Mouse (Mus musculus): ENCODE results near the gene Chmp4b. TPM values are rescaled to one million over a fixed set of nuclear protein-coding genes. Genes with fewer than 3 reads are reported as not detected.

The Chmp4b gene
- polyA plus RNA-seq, 1 experiment from 2014 or later = 25.1 TPM

- no peaks in the 10 kb centered on the region for H3K9me3 ChIP-seq (replicated peaks)
- peaks cover 8% of the 10 kb centered on the region; the same call in 1 of the 2 replicates for H3K36me3 ChIP-seq
- H3K27me3 ChIP-seq = no peaks in the 10 kb centered on the region
- no peaks in the 10 kb centered on the region for H3K4me1 ChIP-seq (replicated peaks)
- H3K4me2 ChIP-seq = no peak overlapping the region
- no peak for ATAC-seq (replicated peaks; ENCODE audit: insufficient number of reproducible peaks, insufficient read depth, low FRiP score, low read depth)
- no peak overlapping the region for H3K9ac ChIP-seq
- no peak overlapping the region for H3K27ac ChIP-seq
- 65% methylated on average over 5 of the region's 5 CpGs for WGBS
- H3K4me3 ChIP-seq = no peak overlapping the region
Measured at GRCm38 (mm10) chr2:154621684-154622083, 29.8 kb upstream of the Chmp4b start.

GRCm38 (mm10) chr2:154624137-154624536 lies 27.4 kb upstream of the Chmp4b start:
- H3K4me3 ChIP-seq = no peak overlapping the region
- no peak for ATAC-seq (replicated peaks; ENCODE audit: insufficient number of reproducible peaks, insufficient read depth, low FRiP score, low read depth)
- no peak overlapping the region for H3K27ac ChIP-seq
- H3K4me2 ChIP-seq = no peak overlapping the region
- no peaks in the 10 kb centered on the region for H3K27me3 ChIP-seq
- H3K36me3 ChIP-seq = peaks cover 8% of the 10 kb centered on the region; the same call in 1 of the 2 replicates
- no peaks in the 10 kb centered on the region for H3K9me3 ChIP-seq (replicated peaks)
- no peak overlapping the region for H3K9ac ChIP-seq
- no peaks in the 10 kb centered on the region for H3K4me1 ChIP-seq (replicated peaks)

- no peaks in the 10 kb centered on the region for H3K4me1 ChIP-seq (replicated peaks)
- no peak overlapping the region for H3K4me2 ChIP-seq
- no peak for ATAC-seq (replicated peaks; ENCODE audit: insufficient number of reproducible peaks, insufficient read depth, low FRiP score, low read depth)
- WGBS = 76% methylated on average over 5 of the region's 5 CpGs
- no peaks in the 10 kb centered on the region for H3K27me3 ChIP-seq
- no peak overlapping the region for H3K9ac ChIP-seq
- no peak overlapping the region for H3K27ac ChIP-seq
- no peaks in the 10 kb centered on the region for H3K9me3 ChIP-seq (replicated peaks)
- H3K4me3 ChIP-seq = no peak overlapping the region
- no peaks in the 10 kb centered on the region for H3K36me3 ChIP-seq
Measured at GRCm38 (mm10) chr2:154630531-154630930, 21.0 kb upstream of the Chmp4b start.

GRCm38 (mm10) chr2:154632203-154632780 lies 19.2 kb upstream of the Chmp4b start:
- no peaks in the 10 kb centered on the region for H3K4me1 ChIP-seq (replicated peaks)
- no peaks in the 10 kb centered on the region for H3K27me3 ChIP-seq
- H3K36me3 ChIP-seq = no peaks in the 10 kb centered on the region
- H3K27ac ChIP-seq = no peak overlapping the region
- H3K4me2 ChIP-seq = no peak overlapping the region
- no peak overlapping the region for H3K4me3 ChIP-seq
- H3K9me3 ChIP-seq (replicated peaks) = no peaks in the 10 kb centered on the region
- 85% methylated on average over 16 of the region's 16 CpGs for WGBS
- no peak overlapping the region for H3K9ac ChIP-seq
- no peak for ATAC-seq (replicated peaks; ENCODE audit: insufficient number of reproducible peaks, insufficient read depth, low FRiP score, low read depth)

GRCm38 (mm10) chr2:154633039-154633742 lies 18.3 kb upstream of the Chmp4b start:
- no peak overlapping the region for H3K4me2 ChIP-seq
- no peaks in the 10 kb centered on the region for H3K9me3 ChIP-seq (replicated peaks)
- WGBS = 87% methylated on average over 5 of the region's 5 CpGs
- H3K4me3 ChIP-seq = no peak overlapping the region
- no peaks in the 10 kb centered on the region for H3K4me1 ChIP-seq (replicated peaks)
- peaks cover 5% of the 10 kb centered on the region for H3K36me3 ChIP-seq
- ATAC-seq (replicated peaks; ENCODE audit: insufficient number of reproducible peaks, insufficient read depth, low FRiP score, low read depth) = no peak
- no peak overlapping the region for H3K9ac ChIP-seq
- H3K27ac ChIP-seq = no peak overlapping the region
- no peaks in the 10 kb centered on the region for H3K27me3 ChIP-seq

- Histone ChIP-seq H3K27ac (no peak overlapping the region), H3K9me3 (replicated peaks) (no peaks in the 10 kb centered on the region), H3K9ac (no peak overlapping the region), H3K4me2 (no peak overlapping the region), H3K36me3 (peaks cover 12% of the 10 kb centered on the region), H3K4me1 (replicated peaks) (no peaks in the 10 kb centered on the region), H3K27me3 (no peaks in the 10 kb centered on the region), H3K4me3 (no peak overlapping the region)
- no peak for ATAC-seq (replicated peaks; ENCODE audit: insufficient number of reproducible peaks, insufficient read depth, low FRiP score, low read depth)
- 86% methylated on average over 9 of the region's 9 CpGs for WGBS
Measured at GRCm38 (mm10) chr2:154633876-154634644, 17.4 kb upstream of the Chmp4b start.

- Histone ChIP-seq H3K9me3 (replicated peaks) (no peaks in the 10 kb centered on the region), H3K27me3 (no peaks in the 10 kb centered on the region), H3K27ac (no peak overlapping the region), H3K9ac (no peak overlapping the region), H3K4me1 (replicated peaks) (no peaks in the 10 kb centered on the region), H3K4me3 (no peak overlapping the region), H3K4me2 (no peak overlapping the region), H3K36me3 (peaks cover 14% of the 10 kb centered on the region)
- ATAC-seq (replicated peaks; ENCODE audit: insufficient number of reproducible peaks, insufficient read depth, low FRiP score, low read depth) = no peak
- 73% methylated on average over 2 of the region's 2 CpGs for WGBS
Measured at GRCm38 (mm10) chr2:154635826-154636225, 15.7 kb upstream of the Chmp4b start.

GRCm38 (mm10) chr2:154638521-154638920 lies 13.0 kb upstream of the Chmp4b start:
- Histone ChIP-seq H3K36me3 (peaks cover 17% of the 10 kb centered on the region), H3K9ac (no peak overlapping the region), H3K4me1 (replicated peaks) (no peaks in the 10 kb centered on the region; the same call in 1 of the 2 replicates), H3K4me2 (no peak overlapping the region), H3K4me3 (no peak overlapping the region), H3K27me3 (no peaks in the 10 kb centered on the region), H3K9me3 (replicated peaks) (no peaks in the 10 kb centered on the region), H3K27ac (no peak overlapping the region)
- WGBS = 91% methylated on average over 3 of the region's 3 CpGs
- no peak for ATAC-seq (replicated peaks; ENCODE audit: insufficient number of reproducible peaks, insufficient read depth, low FRiP score, low read depth)

GRCm38 (mm10) chr2:154639115-154639514 lies 12.4 kb upstream of the Chmp4b start:
- Histone ChIP-seq H3K4me2 (no peak overlapping the region), H3K4me1 (replicated peaks) (no peaks in the 10 kb centered on the region; the same call in 1 of the 2 replicates), H3K27me3 (no peaks in the 10 kb centered on the region), H3K36me3 (peaks cover 17% of the 10 kb centered on the region), H3K27ac (no peak overlapping the region), H3K9ac (no peak overlapping the region), H3K4me3 (no peak overlapping the region), H3K9me3 (replicated peaks) (no peaks in the 10 kb centered on the region)
- ATAC-seq (replicated peaks; ENCODE audit: insufficient number of reproducible peaks, insufficient read depth, low FRiP score, low read depth) = no peak
- 90% methylated on average over 4 of the region's 4 CpGs for WGBS

GRCm38 (mm10) chr2:154641176-154641575 lies 10.3 kb upstream of the Chmp4b start:
- Histone ChIP-seq H3K4me3 (no peak overlapping the region), H3K9ac (no peak overlapping the region), H3K4me1 (replicated peaks) (no peaks in the 10 kb centered on the region; the same call in 1 of the 2 replicates), H3K36me3 (peaks cover 17% of the 10 kb centered on the region), H3K27me3 (no peaks in the 10 kb centered on the region), H3K9me3 (replicated peaks) (no peaks in the 10 kb centered on the region), H3K27ac (no peak overlapping the region), H3K4me2 (no peak overlapping the region)
- ATAC-seq (replicated peaks; ENCODE audit: insufficient number of reproducible peaks, insufficient read depth, low FRiP score, low read depth) = no peak
- WGBS = 76% methylated on average over 8 of the region's 8 CpGs

GRCm38 (mm10) chr2:154642005-154642459 lies 9.5 kb upstream of the Chmp4b start:
- Histone ChIP-seq H3K9ac (no peak overlapping the region), H3K4me1 (replicated peaks) (no peaks in the 10 kb centered on the region; the same call in 1 of the 2 replicates), H3K4me2 (no peak overlapping the region), H3K27me3 (no peaks in the 10 kb centered on the region), H3K27ac (no peak overlapping the region), H3K4me3 (no peak overlapping the region), H3K36me3 (peaks cover 17% of the 10 kb centered on the region), H3K9me3 (replicated peaks) (no peaks in the 10 kb centered on the region)
- WGBS = 95% methylated on average over 9 of the region's 9 CpGs
- no peak for ATAC-seq (replicated peaks; ENCODE audit: insufficient number of reproducible peaks, insufficient read depth, low FRiP score, low read depth)

Data from heart, embryonic 15.5 days (tissue).